ENCODE assay signal across 9 mouse cellular contexts in the genomic region with DNA sequence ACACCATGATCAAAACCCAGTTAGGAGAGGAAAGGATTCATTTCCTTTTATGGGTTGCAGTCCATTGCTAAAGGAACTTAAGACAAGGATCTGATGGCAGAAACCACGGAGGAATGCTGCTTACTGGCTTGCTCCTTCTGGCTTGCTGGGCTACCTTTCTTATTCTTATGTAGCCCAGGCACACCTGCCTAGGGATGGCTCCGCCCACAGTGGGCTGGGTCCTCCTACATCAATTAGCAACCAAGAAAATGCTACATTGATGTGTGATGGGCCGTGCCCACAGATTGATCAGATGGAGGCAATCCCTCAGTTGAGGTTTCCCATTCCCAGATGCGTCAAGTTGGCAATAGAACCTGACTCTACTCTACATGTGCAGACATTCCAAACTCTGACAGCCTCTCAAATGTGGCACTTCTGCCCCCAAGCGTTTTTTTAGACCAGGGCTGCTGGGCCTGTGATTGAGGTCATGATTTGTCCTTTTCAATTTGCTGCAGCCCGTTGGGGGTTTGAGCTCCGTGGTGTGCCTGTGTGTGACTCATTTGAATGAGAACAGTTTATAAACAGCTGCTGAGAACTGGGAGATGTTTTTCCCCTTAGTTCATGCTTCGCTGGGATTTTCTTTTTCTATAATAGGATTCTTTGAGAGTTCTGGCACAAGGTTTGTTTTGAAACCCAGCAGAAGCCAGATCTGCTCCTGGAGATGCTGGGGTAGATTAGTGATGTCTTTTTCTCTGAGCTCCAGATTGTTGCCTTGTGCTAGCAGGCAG.
DNase-seq lines count a peak whose midpoint lies in the region; ATAC-seq and TF ChIP-seq lines count a peak whose summit lies in the region.
"Had no signal": no experiment of that assay in that cellular context is flagged by ENCODE, and none has a peak within 500 bp of the region (broad histone marks: within the 10 kb centered on the region; RNA-seq: fewer than 3 reads in every experiment).

No protein-coding gene starts in this region.

- peak; percentile 19 for DNase-seq in 3134 (ENCODE audit: extremely low read depth, insufficient read length, low spot score)
- DNase-seq in NIH3T3 (ENCODE audit: low read depth): peak; percentile 65
- DNase-seq in frontal cortex, postnatal 10 days (ENCODE audit: low spot score in 2 of 2): peak; percentile 33 to 34
- no peak for DNase-seq in kidney, adult 2 months

- H3K4me2 ChIP-seq in intestine, postnatal 0 days (replicated peaks; ENCODE audit: low read depth): no peak overlapping the region
- no peak overlapping the region for H3K4me2 ChIP-seq in midbrain, embryonic 13.5 days (replicated peaks)
- H3K4me2 ChIP-seq: liver, embryonic 15.5 days had no signal

- ATAC-seq in intestine, postnatal 0 days: no peak
- ATAC-seq in midbrain, embryonic 13.5 days: no peak
- no peak for ATAC-seq in megakaryocyte, adult 5-6 weeks (ENCODE audit: poor library complexity, severe bottlenecking)
- no peak for ATAC-seq in inflammation-experienced regulatory T-cells, adult 6 months

- H3K27me3 ChIP-seq in intestine, postnatal 0 days (replicated peaks; ENCODE audit: control insufficient read depth, insufficient read depth, low read length): no peaks in the 10 kb centered on the region
- no peaks in the 10 kb centered on the region for H3K27me3 ChIP-seq in midbrain, embryonic 13.5 days
- no peaks in the 10 kb centered on the region for H3K27me3 ChIP-seq in kidney, adult 2 months (replicated peaks; ENCODE audit: control insufficient read depth, insufficient read depth, low read length)
- H3K27me3 ChIP-seq: liver, embryonic 15.5 days had no signal

- H3K9ac ChIP-seq in intestine, postnatal 0 days (ENCODE audit: low read depth, low read length): no peak overlapping the region
- no peak overlapping the region for H3K9ac ChIP-seq in midbrain, embryonic 13.5 days (replicated peaks)
- H3K9ac ChIP-seq: liver, embryonic 15.5 days had no signal

- no peaks in the 10 kb centered on the region for H3K9me3 ChIP-seq in intestine, postnatal 0 days (ENCODE audit: control insufficient read depth)
- no peaks in the 10 kb centered on the region for H3K9me3 ChIP-seq in midbrain, embryonic 13.5 days
- H3K9me3 ChIP-seq: liver, embryonic 15.5 days had no signal

- no peak for TF ChIP-seq POLR2A in kidney, adult 2 months (IDR thresholded peaks at IDR 0.05; ENCODE audit: low read depth, low read length)

- H3K4me1 ChIP-seq in intestine, postnatal 0 days (replicated peaks; ENCODE audit: control insufficient read depth, insufficient read depth, low read length): no peaks in the 10 kb centered on the region
- peaks cover 23% of the 10 kb centered on the region for H3K4me1 ChIP-seq in midbrain, embryonic 13.5 days (replicated peaks)
- no peaks in the 10 kb centered on the region for H3K4me1 ChIP-seq in kidney, adult 2 months (ENCODE audit: control insufficient read depth, insufficient read depth, low read length)
- H3K4me1 ChIP-seq: liver, embryonic 15.5 days had no signal

- peak; percentile 19; the same call in 1 of the 2 replicates for TF ChIP-seq CTCF in intestine, postnatal 0 days (IDR thresholded peaks at IDR 0.05; ENCODE audit: low read depth)
- no peak for TF ChIP-seq CTCF in kidney, adult 2 months (conservative IDR thresholded peaks at IDR 0.05; ENCODE audit: insufficient read depth, insufficient read length, low read depth, low read length)

- 56% methylated on average over 8 of the region's 8 CpGs for WGBS in intestine, postnatal 0 days
- 46% methylated on average over 8 of the region's 8 CpGs for WGBS in midbrain, embryonic 13.5 days
- WGBS in kidney, adult 2 months: 60% methylated on average over 8 of the region's 8 CpGs

- H3K4me3 ChIP-seq in intestine, postnatal 0 days (ENCODE audit: low read depth, low read length): no peak overlapping the region
- no peak overlapping the region for H3K4me3 ChIP-seq in midbrain, embryonic 13.5 days (replicated peaks)
- no peak overlapping the region for H3K4me3 ChIP-seq in kidney, adult 2 months (ENCODE audit: insufficient read depth, low read depth, low read length)
- H3K4me3 ChIP-seq: liver, embryonic 15.5 days had no signal

- H3K27ac ChIP-seq in intestine, postnatal 0 days (ENCODE audit: low read depth, low read length): no peak overlapping the region
- peak overlapping the region; percentile 7; the same call in 1 of the 2 replicates for H3K27ac ChIP-seq in midbrain, embryonic 13.5 days
- no peak overlapping the region for H3K27ac ChIP-seq in kidney, adult 2 months (ENCODE audit: insufficient read depth, low read depth, low read length)
- H3K27ac ChIP-seq: liver, embryonic 15.5 days had no signal

- no peaks in the 10 kb centered on the region for H3K36me3 ChIP-seq in intestine, postnatal 0 days (ENCODE audit: control insufficient read depth, insufficient read depth)
- H3K36me3 ChIP-seq in midbrain, embryonic 13.5 days: no peaks in the 10 kb centered on the region
- no peaks in the 10 kb centered on the region for H3K36me3 ChIP-seq in kidney, adult 2 months (ENCODE audit: control insufficient read depth, insufficient read depth, low read length)
- H3K36me3 ChIP-seq: liver, embryonic 15.5 days had no signal
